Mouse (Mus musculus) C2C12 (cell line): ENCODE measurements around the gene Fkbp4. TPM values are rescaled to one million over a fixed set of nuclear protein-coding genes. Genes with fewer than 3 reads are reported as not detected.
"Not testable (repeated sequence)": the region's sequence is repeated elsewhere in the genome, so short reads cannot be mapped to it uniquely, and the experiment has no call there.

ENCODE experiments used
- H3K27me3 ChIP-seq: one replicate; pipeline ENCODE4 v1.6.1; 2011; ENCODE audit not compliant: control insufficient read depth, insufficient read depth, insufficient read length
- H3K36me3 ChIP-seq: one replicate; pipeline ENCODE4 v1.6.1; 2011; ENCODE audit not compliant: control insufficient read depth, insufficient read depth
- H3K4me3 ChIP-seq: one replicate; pipeline ENCODE4 v1.5.1; 2011; ENCODE audit warnings: mild to moderate bottlenecking, control low read depth; ENCODE audit not compliant: poor library complexity, insufficient read depth, severe bottlenecking
- H3K79me2 ChIP-seq: one replicate; pipeline ENCODE4 v1.6.1; 2011; ENCODE audit not compliant: control insufficient read depth, insufficient read depth
- H3K79me3 ChIP-seq: one replicate; pipeline ENCODE4 v1.6.1; 2011; ENCODE audit warnings: low read depth, control low read depth
- H3ac ChIP-seq: one replicate; pipeline ENCODE3; 2011; ENCODE audit warnings: low read depth; ENCODE audit not compliant: control insufficient read depth, insufficient read length
- USF1 ChIP-seq: IDR thresholded peaks from one replicate; pipeline ENCODE4 v1.6.1; 2011; ENCODE audit warnings: low read depth, mild to moderate bottlenecking, control low read depth, moderate library complexity
- polyA plus RNA-seq: library from polyadenylated mRNA; unstranded; fragments of >200 nt; fragmentation: generic; extraction: Trizol; gene quantifications from one replicate; pipeline ENCODE4 v1.2.1, GENCODE M21; 2012; ENCODE audit warnings: missing spikeins

Fkbp4 gene
- polyA plus RNA-seq, 1 experiment: 399 TPM

GRCm38 (mm10) chr6:128381254-128381653 lies 57.2 kb downstream of the Fkbp4 start:
- no peak overlapping the region for H3ac ChIP-seq
- no peaks in the 10 kb centered on the region for H3K79me3 ChIP-seq
- H3K27me3 ChIP-seq: no peaks in the 10 kb centered on the region
- H3K4me3 ChIP-seq: no peak overlapping the region
- no peaks in the 10 kb centered on the region for H3K36me3 ChIP-seq
- H3K79me2 ChIP-seq: no peaks in the 10 kb centered on the region
- TF ChIP-seq USF1: no peak

GRCm38 (mm10) chr6:128380594-128381167 lies 57.8 kb downstream of the Fkbp4 start:
- H3ac ChIP-seq, H3K79me2 ChIP-seq, H3K79me3 ChIP-seq, H3K36me3 ChIP-seq, H3K27me3 ChIP-seq, H3K4me3 ChIP-seq: not testable (repeated sequence)

Other genes starting within 250 kb of the Fkbp4 start
- gene Tead4, start 137.9 kb downstream of the Fkbp4 start, polyA plus RNA-seq: 9.1 TPM
- 19.0 TPM for gene Tulp3, start 82.8 kb downstream of the Fkbp4 start, polyA plus RNA-seq
- 39.9 TPM for gene Rhno1, start 75.8 kb downstream of the Fkbp4 start, polyA plus RNA-seq
- gene Foxm1, start 75.7 kb downstream of the Fkbp4 start, polyA plus RNA-seq: 60.4 TPM
- gene Tex52, start 63.2 kb downstream of the Fkbp4 start, polyA plus RNA-seq: 0.21 TPM
- gene Gm44596, start 63.2 kb downstream of the Fkbp4 start, polyA plus RNA-seq: not detected
- gene Nrip2, start 39.4 kb downstream of the Fkbp4 start, polyA plus RNA-seq: 0.51 TPM
- 28.9 TPM for gene Itfg2, start 13.7 kb downstream of the Fkbp4 start, polyA plus RNA-seq
- gene Pzp, start 88.0 kb upstream of the Fkbp4 start, polyA plus RNA-seq: not detected
- not detected for gene A2ml1, start 142.9 kb upstream of the Fkbp4 start, polyA plus RNA-seq
- gene Klrb1a, start 184.9 kb upstream of the Fkbp4 start, polyA plus RNA-seq: not detected
- gene Clec2h, start 223.7 kb upstream of the Fkbp4 start, polyA plus RNA-seq: not detected